In the genomic region with DNA sequence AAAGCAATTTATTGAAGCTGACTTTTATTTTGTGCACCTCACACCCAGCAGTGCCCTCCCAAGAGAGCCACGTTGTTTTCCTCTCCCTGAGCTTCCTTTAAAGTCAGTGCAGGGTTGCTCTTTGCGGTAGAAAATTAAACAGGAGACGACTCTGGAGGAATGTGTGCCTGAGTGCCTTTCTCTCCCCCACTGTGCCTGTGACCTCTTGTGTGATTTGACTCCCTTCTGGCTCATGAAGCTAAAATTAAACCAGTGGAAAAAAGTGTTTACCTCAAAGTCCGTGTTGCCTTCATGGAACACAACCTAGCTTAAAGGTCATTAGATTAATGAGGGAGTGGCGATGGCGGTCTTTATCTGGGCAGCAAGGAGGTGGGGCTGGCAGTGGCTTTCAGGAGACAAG, we compare ENCODE assay signal across 13 mouse cellular contexts.
DNase-seq lines count a peak whose midpoint lies in the region; ATAC-seq and TF ChIP-seq lines count a peak whose summit lies in the region.
"Had no signal": no experiment of that assay in that cellular context is flagged by ENCODE, and none has a peak within 500 bp of the region (broad histone marks: within the 10 kb centered on the region; RNA-seq: fewer than 3 reads in every experiment).

No protein-coding gene starts in this region.

- peak overlapping the region; percentile 54; the same call in 1 of the 2 replicates for H3K9ac ChIP-seq in heart, embryonic 11.5 days (ENCODE audit: low read depth, low read length)
- H3K9ac ChIP-seq: liver, postnatal 0 days; neural tube, embryonic 13.5 days had no signal

- peak overlapping the region; percentile 62; the same call in 1 of the 2 replicates for H3K27ac ChIP-seq in heart, embryonic 11.5 days (ENCODE audit: low read depth, low read length)
- H3K27ac ChIP-seq in small intestine, adult 2 months (ENCODE audit: insufficient read depth, low read depth, low read length), result peak overlapping the region; percentile 76
- H3K27ac ChIP-seq: neural tube, embryonic 13.5 days had no signal

- no peaks in the 10 kb centered on the region for H3K36me3 ChIP-seq in heart, embryonic 11.5 days (ENCODE audit: control insufficient read depth, insufficient read depth, low read length)
- H3K36me3 ChIP-seq in small intestine, adult 2 months (ENCODE audit: control insufficient read depth, insufficient read depth, low read length), result no peaks in the 10 kb centered on the region
- H3K36me3 ChIP-seq: neural tube, embryonic 13.5 days had no signal

- H3K4me1 ChIP-seq in heart, embryonic 11.5 days (ENCODE audit: control insufficient read depth, insufficient read depth, low read length), result peaks cover 6% of the 10 kb centered on the region; the same call in 1 of the 2 replicates
- H3K4me1 ChIP-seq in small intestine, adult 2 months (ENCODE audit: control insufficient read depth, insufficient read depth, insufficient read length, low read length), result peaks cover 5% of the 10 kb centered on the region; the same call in 1 of the 2 replicates

- H3K4me3 ChIP-seq in heart, embryonic 11.5 days (ENCODE audit: low read depth, low read length), result no peak overlapping the region
- no peak overlapping the region for H3K4me3 ChIP-seq in small intestine, adult 2 months (ENCODE audit: low read depth, low read length)
- H3K4me3 ChIP-seq: neural tube, embryonic 13.5 days had no signal

- no peaks in the 10 kb centered on the region for H3K9me3 ChIP-seq in heart, embryonic 11.5 days (replicated peaks; ENCODE audit: control insufficient read depth, low read length)
- H3K9me3 ChIP-seq: neural tube, embryonic 13.5 days had no signal

- DNase-seq in heart, adult 11 months, result peak; percentile 92
- DNase-seq in heart, postnatal 25 days (ENCODE audit: low spot score), result no peak
- peak; percentile 62 for DNase-seq in kidney, adult 18-20 months
- no peak for DNase-seq in layer of hippocampus, postnatal 36 days
- DNase-seq in urinary bladder, postnatal 25 days (ENCODE audit: low spot score), result no peak
- no peak for DNase-seq in cerebellum, adult 11-12 months
- DNase-seq: cerebellum, adult 9-11 months; liver, postnatal 0 days; spleen, adult 18-20 months had no signal

- H3K27me3 ChIP-seq in heart, embryonic 11.5 days (ENCODE audit: control insufficient read depth, insufficient read depth, low read length), result no peaks in the 10 kb centered on the region
- H3K27me3 ChIP-seq in small intestine, adult 2 months (ENCODE audit: control insufficient read depth, insufficient read depth, low read length), result no peaks in the 10 kb centered on the region
- H3K27me3 ChIP-seq: neural tube, embryonic 13.5 days had no signal

- TF ChIP-seq POLR2A in small intestine, adult 2 months (IDR thresholded peaks at IDR 0.05; ENCODE audit: low read depth, low read length), result no peak

- H3K4me2 ChIP-seq in heart, embryonic 11.5 days, result peak overlapping the region; percentile 45
- H3K4me2 ChIP-seq: neural tube, embryonic 13.5 days had no signal

- 22% methylated on average over 6 of the region's 6 CpGs for WGBS in heart, embryonic 11.5 days (ENCODE audit: insufficient replicate concordance)
- WGBS in small intestine, adult 2 months, result 16% methylated on average over 6 of the region's 6 CpGs

- ATAC-seq in heart, embryonic 11.5 days (replicated peaks; ENCODE audit: insufficient number of reproducible peaks, low FRiP score, low TSS enrichment), result no peak
- ATAC-seq: inflammation-experienced regulatory T-cells, adult 6 months; liver, postnatal 0 days had no signal

- intact Hi-C loops in heart, postnatal 25 days (cut with DNase I), result no loop called here

- TF ChIP-seq CTCF in small intestine, adult 2 months (IDR thresholded peaks at IDR 0.05; ENCODE audit: extremely low read depth, insufficient read length, insufficient replicate concordance, low read depth, low read length), result no peak

Comparison
In these comparisons a context has a peak if more than half of its experiments do, and no peak if none do; other contexts are left out.
1. DNase-seq: peak in heart, adult 11 months (single experiment) and kidney, adult 18-20 months (single experiment); none in heart, postnatal 25 days (single experiment), layer of hippocampus, postnatal 36 days (0 of 2), urinary bladder, postnatal 25 days (single experiment) and cerebellum, adult 11-12 months (single experiment).